In genomic region chr5:38516267-38516666, GRCm38 (mm10) we compare ENCODE assay signal across 8 mouse cellular contexts. TPM values are rescaled to one million over a fixed set of nuclear protein-coding genes. Genes with fewer than 3 reads are reported as not detected.
DNase-seq lines count a peak whose midpoint lies in the region; ATAC-seq and TF ChIP-seq lines count a peak whose summit lies in the region.

No protein-coding gene starts in this region.

- 0 out of 2 replicates have a peak, but pooled peaks cover under 1% of the 10 kb centered on the region for H3K36me3 ChIP-seq in heart, embryonic 12.5 days
- H3K36me3 ChIP-seq in kidney, adult 2 months (ENCODE audit: control insufficient read depth, insufficient read depth, low read length) = no peaks in the 10 kb centered on the region
- H3K36me3 ChIP-seq in liver, embryonic 13.5 days = peaks cover 62% of the 10 kb centered on the region
- no peaks in the 10 kb centered on the region for H3K36me3 ChIP-seq in stomach, postnatal 0 days (ENCODE audit: control insufficient read depth, insufficient read depth, low read length)
- no peaks in the 10 kb centered on the region for H3K36me3 ChIP-seq in midbrain, embryonic 16.5 days (ENCODE audit: control insufficient read depth, insufficient read depth, low read length)

- no peaks in the 10 kb centered on the region for H3K27me3 ChIP-seq in heart, embryonic 12.5 days (replicated peaks)
- H3K27me3 ChIP-seq in kidney, adult 2 months (replicated peaks; ENCODE audit: control insufficient read depth, insufficient read depth, low read length) = no peaks in the 10 kb centered on the region
- H3K27me3 ChIP-seq in liver, embryonic 13.5 days = no peaks in the 10 kb centered on the region
- H3K27me3 ChIP-seq in stomach, postnatal 0 days (ENCODE audit: control insufficient read depth, insufficient read depth, low read length) = no peaks in the 10 kb centered on the region
- no peaks in the 10 kb centered on the region for H3K27me3 ChIP-seq in midbrain, embryonic 16.5 days (ENCODE audit: control insufficient read depth, insufficient read depth, low read depth, low read length)

- DNase-seq in heart, postnatal 25 days (ENCODE audit: low spot score) = no peak
- DNase-seq in A20 (ENCODE audit: low read depth, low spot score) (peak; percentile 43), R1 (ENCODE audit: low read depth, low spot score) (peak; percentile 67)
- peak; percentile 62 for DNase-seq in kidney, adult 2 months
- no peak for DNase-seq in liver, embryonic 13.5 days
- no peak for DNase-seq in stomach, postnatal 0 days (ENCODE audit: low spot score)

- H3K4me1 ChIP-seq in heart, embryonic 12.5 days (replicated peaks) = peaks cover 15% of the 10 kb centered on the region
- H3K4me1 ChIP-seq in kidney, adult 2 months (ENCODE audit: control insufficient read depth, insufficient read depth, low read length) = no peaks in the 10 kb centered on the region
- peaks cover 38% of the 10 kb centered on the region for H3K4me1 ChIP-seq in liver, embryonic 13.5 days (replicated peaks)
- H3K4me1 ChIP-seq in stomach, postnatal 0 days (replicated peaks; ENCODE audit: control insufficient read depth, insufficient read depth) = no peaks in the 10 kb centered on the region
- no peaks in the 10 kb centered on the region for H3K4me1 ChIP-seq in midbrain, embryonic 16.5 days (ENCODE audit: control insufficient read depth, insufficient read depth, low read length)

- 55% methylated on average over 6 of the region's 6 CpGs for WGBS in heart, embryonic 12.5 days
- WGBS in kidney, adult 2 months = 42% methylated on average over 6 of the region's 6 CpGs
- 23% methylated on average over 6 of the region's 6 CpGs for WGBS in liver, embryonic 13.5 days (ENCODE audit: insufficient replicate concordance)
- 50% methylated on average over 6 of the region's 6 CpGs for WGBS in stomach, postnatal 0 days
- 58% methylated on average over 6 of the region's 6 CpGs for whole genome bisulfite sequencing in midbrain, embryonic 16.5 days

- intact Hi-C loops in heart, postnatal 25 days (cut with DNase I) = loop anchor here (1.0 kb wide), 1 partner anchor 209 kb away; no protein-coding TSS in a partner anchor

- no peaks in the 10 kb centered on the region for H3K9me3 ChIP-seq in heart, embryonic 12.5 days (replicated peaks)
- no peaks in the 10 kb centered on the region for H3K9me3 ChIP-seq in liver, embryonic 13.5 days (replicated peaks)
- H3K9me3 ChIP-seq in stomach, postnatal 0 days (ENCODE audit: control insufficient read depth, low read length) = no peaks in the 10 kb centered on the region
- no peaks in the 10 kb centered on the region for H3K9me3 ChIP-seq in midbrain, embryonic 16.5 days (replicated peaks; ENCODE audit: control insufficient read depth, low read length, poor library complexity, severe bottlenecking)

- TF ChIP-seq EP300 in stomach, postnatal 0 days (optimal IDR thresholded peaks at IDR 0.05) = no peak

- ATAC-seq in heart, embryonic 12.5 days (ENCODE audit: insufficient number of reproducible peaks, low FRiP score) = peak; percentile 41; the same call in 1 of the 2 replicates
- peak; percentile 47; the same call in 1 of the 2 replicates for ATAC-seq in liver, embryonic 13.5 days (ENCODE audit: low read depth)
- ATAC-seq in stomach, postnatal 0 days (ENCODE audit: low FRiP score, low TSS enrichment) = no peak
- no peak for ATAC-seq in midbrain, embryonic 16.5 days

- H3K9ac ChIP-seq in heart, embryonic 12.5 days = no peak overlapping the region
- H3K9ac ChIP-seq in liver, embryonic 13.5 days = peak overlapping the region; percentile 19; the same call in 1 of the 2 replicates
- no peak overlapping the region for H3K9ac ChIP-seq in stomach, postnatal 0 days (ENCODE audit: low read length)
- H3K9ac ChIP-seq in midbrain, embryonic 16.5 days (ENCODE audit: low read depth, low read length) = no peak overlapping the region

- no peak overlapping the region for H3K27ac ChIP-seq in heart, embryonic 12.5 days (ENCODE audit: poor library complexity, severe bottlenecking)
- no peak overlapping the region for H3K27ac ChIP-seq in kidney, adult 2 months (ENCODE audit: insufficient read depth, low read depth, low read length)
- H3K27ac ChIP-seq in liver, embryonic 13.5 days = peak overlapping the region; percentile 48; the same call in 1 of the 2 replicates
- no peak overlapping the region for H3K27ac ChIP-seq in stomach, postnatal 0 days (replicated peaks)
- no peak overlapping the region for H3K27ac ChIP-seq in midbrain, embryonic 16.5 days (ENCODE audit: low read length)

- no peak overlapping the region for H3K4me2 ChIP-seq in heart, embryonic 12.5 days
- 0 out of 2 replicates have a peak overlapping the region, but pooled peaks have one; percentile 5 for H3K4me2 ChIP-seq in liver, embryonic 13.5 days
- no peak overlapping the region for H3K4me2 ChIP-seq in stomach, postnatal 0 days (replicated peaks; ENCODE audit: low read depth)
- no peak overlapping the region for H3K4me2 ChIP-seq in midbrain, embryonic 16.5 days (ENCODE audit: low read length)

- no peak for TF ChIP-seq POLR2A in kidney, adult 2 months (IDR thresholded peaks at IDR 0.05; ENCODE audit: low read depth, low read length)

- H3K4me3 ChIP-seq in heart, embryonic 12.5 days = no peak overlapping the region
- H3K4me3 ChIP-seq in kidney, adult 2 months (ENCODE audit: insufficient read depth, low read depth, low read length) = no peak overlapping the region
- H3K4me3 ChIP-seq in liver, embryonic 13.5 days (replicated peaks) = no peak overlapping the region
- H3K4me3 ChIP-seq in stomach, postnatal 0 days (ENCODE audit: low read depth, low read length) = no peak overlapping the region
- no peak overlapping the region for H3K4me3 ChIP-seq in midbrain, embryonic 16.5 days (ENCODE audit: low read depth, low read length)

- peak; percentile 72 for TF ChIP-seq CTCF in kidney, adult 2 months (conservative IDR thresholded peaks at IDR 0.05; ENCODE audit: insufficient read depth, insufficient read length, low read depth, low read length)
- peak; percentile 67 for TF ChIP-seq CTCF in stomach, postnatal 0 days (IDR thresholded peaks at IDR 0.05; ENCODE audit: low read depth)

RNA-seq across cellular contexts. Expression of gene Slc2a9, which starts 13.3 kb away (rescaled TPM):
- polyA plus RNA-seq in heart, embryonic 12.5 days (2016; fragmentation: Nextera tagmentation; extraction: Ambion mirVana) = 0.22 and 0.71 TPM in 2 replicates
- 1 to 10 TPM; 1.1 to 1.6 TPM for total RNA-seq in heart, postnatal 25 days (2021)
- 9.7 and 11.1 TPM in 2 replicates for polyA plus RNA-seq in kidney, adult 2 months (2012; rRNA removed)
- polyA plus RNA-seq in liver, embryonic 13.5 days (2015; fragmentation: Nextera tagmentation; extraction: Ambion mirVana) = 0.80 and 0.88 TPM in 2 replicates
- 0.62 and 0.93 TPM in 2 replicates for polyA plus RNA-seq in stomach, postnatal 0 days (2015; fragmentation: Nextera tagmentation; extraction: Ambion mirVana)
- 0.23 and 0.73 TPM in 2 replicates for polyA plus RNA-seq in midbrain, embryonic 16.5 days (2015; fragmentation: Nextera tagmentation; extraction: Ambion mirVana)

RNA-seq across cellular contexts. Expression of gene Wdr1, which starts 46.8 kb away (rescaled TPM):
- 253 and 257 TPM in 2 replicates for polyA plus RNA-seq in heart, embryonic 12.5 days (2016; fragmentation: Nextera tagmentation; extraction: Ambion mirVana)
- total RNA-seq in heart, postnatal 25 days (2021) = 100 to 1,000 TPM; 129 to 137 TPM
- 115 and 122 TPM in 2 replicates for polyA plus RNA-seq in kidney, adult 2 months (2012; rRNA removed)
- 89.7 and 98.1 TPM in 2 replicates for polyA plus RNA-seq in liver, embryonic 13.5 days (2015; fragmentation: Nextera tagmentation; extraction: Ambion mirVana)
- 174 and 178 TPM in 2 replicates for polyA plus RNA-seq in stomach, postnatal 0 days (2015; fragmentation: Nextera tagmentation; extraction: Ambion mirVana)
- polyA plus RNA-seq in midbrain, embryonic 16.5 days (2015; fragmentation: Nextera tagmentation; extraction: Ambion mirVana) = 217 and 221 TPM in 2 replicates

Comparison
In these comparisons a context has a peak if more than half of its experiments do, and no peak if none do; other contexts are left out.
1. ATAC-seq: peak in heart, embryonic 12.5 days (single experiment) and liver, embryonic 13.5 days (single experiment); none in stomach, postnatal 0 days (single experiment) and midbrain, embryonic 16.5 days (single experiment).
2. DNase-seq: peak in A20 (single experiment), R1 (single experiment) and kidney, adult 2 months (single experiment); none in heart, postnatal 25 days (single experiment), liver, embryonic 13.5 days (single experiment) and stomach, postnatal 0 days (single experiment).